Mouse (Mus musculus): ENCODE measurements around the gene Zpr1. TPM values are rescaled to one million over a fixed set of nuclear protein-coding genes. Genes with fewer than 3 reads are reported as not detected.

The Zpr1 gene
- 50.0 and 51.2 TPM in 2 replicates for total RNA-seq (2017)

- ATAC-seq (replicated peaks; ENCODE audit: low read depth, poor library complexity, severe bottlenecking), result peak; percentile 89
Measured at GRCm38 (mm10) chr9:46272677-46273454, at the start of gene Zpr1. Zpr1 (plus strand) TSS chr9:46273064.

GRCm38 (mm10) chr9:46223090-46223489 lies 49.8 kb upstream of the Zpr1 start:
- no peak for ATAC-seq (replicated peaks; ENCODE audit: low read depth, poor library complexity, severe bottlenecking)

- no peak for ATAC-seq (replicated peaks; ENCODE audit: low read depth, poor library complexity, severe bottlenecking)
Measured at GRCm38 (mm10) chr9:46224101-46224500, 48.8 kb upstream of the Zpr1 start.

GRCm38 (mm10) chr9:46224945-46225660 lies 47.8 kb upstream of the Zpr1 start:
- ATAC-seq (replicated peaks; ENCODE audit: low read depth, poor library complexity, severe bottlenecking), result no peak

GRCm38 (mm10) chr9:46227064-46227614 lies 45.7 kb upstream of the Zpr1 start:
- no peak for ATAC-seq (replicated peaks; ENCODE audit: low read depth, poor library complexity, severe bottlenecking)

GRCm38 (mm10) chr9:46228491-46228890 lies 44.4 kb upstream of the Zpr1 start, which contains the start of gene Apoa1:
Apoa1 (plus strand) TSS chr9:46228580.
- ATAC-seq (replicated peaks; ENCODE audit: low read depth, poor library complexity, severe bottlenecking), result no peak

- ATAC-seq (replicated peaks; ENCODE audit: low read depth, poor library complexity, severe bottlenecking), result peak; percentile 95
Measured at GRCm38 (mm10) chr9:46229573-46230449, 43.1 kb upstream of the Zpr1 start.

- no peak for ATAC-seq (replicated peaks; ENCODE audit: low read depth, poor library complexity, severe bottlenecking)
Measured at GRCm38 (mm10) chr9:46230450-46230975, 42.4 kb upstream of the Zpr1 start.

- no peak for ATAC-seq (replicated peaks; ENCODE audit: low read depth, poor library complexity, severe bottlenecking)
Measured at GRCm38 (mm10) chr9:46235196-46235595, 37.7 kb upstream of the Zpr1 start.

GRCm38 (mm10) chr9:46235596-46235648 lies 37.4 kb upstream of the Zpr1 start, which contains the start of gene Apoc3:
Apoc3 (minus strand) TSS chr9:46235636.
- no peak for ATAC-seq (replicated peaks; ENCODE audit: low read depth, poor library complexity, severe bottlenecking)

GRCm38 (mm10) chr9:46235649-46236048 lies 37.2 kb upstream of the Zpr1 start:
- ATAC-seq (replicated peaks; ENCODE audit: low read depth, poor library complexity, severe bottlenecking), result no peak

- no peak for ATAC-seq (replicated peaks; ENCODE audit: low read depth, poor library complexity, severe bottlenecking)
Measured at GRCm38 (mm10) chr9:46238850-46239249, 34.0 kb upstream of the Zpr1 start.

GRCm38 (mm10) chr9:46240526-46241153 lies 32.2 kb upstream of the Zpr1 start, which contains the start of gene Apoa4:
Apoa4 (plus strand) TSS chr9:46240696.
- no peak for ATAC-seq (replicated peaks; ENCODE audit: low read depth, poor library complexity, severe bottlenecking)

GRCm38 (mm10) chr9:46241818-46242217 lies 31.0 kb upstream of the Zpr1 start:
- no peak for ATAC-seq (replicated peaks; ENCODE audit: low read depth, poor library complexity, severe bottlenecking)

- no peak for ATAC-seq (replicated peaks; ENCODE audit: low read depth, poor library complexity, severe bottlenecking)
Measured at GRCm38 (mm10) chr9:46243122-46243521, 29.7 kb upstream of the Zpr1 start.

GRCm38 (mm10) chr9:46243584-46243983 lies 29.3 kb upstream of the Zpr1 start:
- no peak for ATAC-seq (replicated peaks; ENCODE audit: low read depth, poor library complexity, severe bottlenecking)

- ATAC-seq (replicated peaks; ENCODE audit: low read depth, poor library complexity, severe bottlenecking), result peak; percentile 93
Measured at GRCm38 (mm10) chr9:46246752-46247324, 26.0 kb upstream of the Zpr1 start.

GRCm38 (mm10) chr9:46256177-46256576 lies 16.7 kb upstream of the Zpr1 start:
- no peak for ATAC-seq (replicated peaks; ENCODE audit: low read depth, poor library complexity, severe bottlenecking)

GRCm38 (mm10) chr9:46256658-46257385 lies 16.0 kb upstream of the Zpr1 start:
- no peak for ATAC-seq (replicated peaks; ENCODE audit: low read depth, poor library complexity, severe bottlenecking)
